Mouse (Mus musculus) spleen, postnatal 14 days (tissue): ENCODE data around the gene Ebf1.

Experiments used
- DNase-seq, 2 experiments: peaks; one replicate each; pipeline ENCODE4 v3.0.0; 2021 to 2022; ENCODE audit warnings: low spot score in 2 of 2

Ebf1 gene

GRCm38 (mm10) chr11:44950319-44950718 lies 333.2 kb downstream of the Ebf1 start:
- DNase-seq: peak; percentile 7 to 16

- DNase-seq: no peak
Measured at GRCm38 (mm10) chr11:44951506-44951905, 334.4 kb downstream of the Ebf1 start.

GRCm38 (mm10) chr11:44953337-44953736 lies 336.2 kb downstream of the Ebf1 start:
- no peak for DNase-seq

GRCm38 (mm10) chr11:44953863-44954262 lies 336.7 kb downstream of the Ebf1 start:
- DNase-seq: no peak

GRCm38 (mm10) chr11:44954362-44954761 lies 337.2 kb downstream of the Ebf1 start:
- no peak for DNase-seq

- no peak for DNase-seq
Measured at GRCm38 (mm10) chr11:44962746-44963440, 345.8 kb downstream of the Ebf1 start.

- DNase-seq: no peak
Measured at GRCm38 (mm10) chr11:44969011-44969410, 351.9 kb downstream of the Ebf1 start.

GRCm38 (mm10) chr11:44974271-44974670 lies 357.2 kb downstream of the Ebf1 start:
- DNase-seq: no peak

GRCm38 (mm10) chr11:44975151-44975550 lies 358.0 kb downstream of the Ebf1 start:
- no peak for DNase-seq

- no peak for DNase-seq
Measured at GRCm38 (mm10) chr11:44976254-44976802, 359.2 kb downstream of the Ebf1 start.

- DNase-seq: no peak
Measured at GRCm38 (mm10) chr11:44977921-44978397, 360.8 kb downstream of the Ebf1 start.

GRCm38 (mm10) chr11:44979391-44979790 lies 362.3 kb downstream of the Ebf1 start:
- no peak for DNase-seq

- no peak for DNase-seq
Measured at GRCm38 (mm10) chr11:44982225-44982624, 365.1 kb downstream of the Ebf1 start.

GRCm38 (mm10) chr11:44983961-44984360 lies 366.8 kb downstream of the Ebf1 start:
- DNase-seq: no peak

- no peak for DNase-seq
Measured at GRCm38 (mm10) chr11:44984381-44984780, 367.3 kb downstream of the Ebf1 start.

GRCm38 (mm10) chr11:44987796-44988195 lies 370.7 kb downstream of the Ebf1 start:
- DNase-seq: no peak

GRCm38 (mm10) chr11:45002681-45003286 lies 385.7 kb downstream of the Ebf1 start:
- no peak for DNase-seq

GRCm38 (mm10) chr11:45003716-45004437 lies 386.8 kb downstream of the Ebf1 start:
- DNase-seq: no peak

GRCm38 (mm10) chr11:45007311-45007710 lies 390.2 kb downstream of the Ebf1 start:
- no peak for DNase-seq

- DNase-seq: peak; percentile 59 to 76
Measured at GRCm38 (mm10) chr11:45008078-45008477, 391.0 kb downstream of the Ebf1 start.

GRCm38 (mm10) chr11:45008760-45009159 lies 391.6 kb downstream of the Ebf1 start:
- DNase-seq: no peak

GRCm38 (mm10) chr11:45012081-45012480 lies 395.0 kb downstream of the Ebf1 start:
- no peak for DNase-seq
